8 mouse cellular contexts compared by ENCODE assay signal in the genomic region with DNA sequence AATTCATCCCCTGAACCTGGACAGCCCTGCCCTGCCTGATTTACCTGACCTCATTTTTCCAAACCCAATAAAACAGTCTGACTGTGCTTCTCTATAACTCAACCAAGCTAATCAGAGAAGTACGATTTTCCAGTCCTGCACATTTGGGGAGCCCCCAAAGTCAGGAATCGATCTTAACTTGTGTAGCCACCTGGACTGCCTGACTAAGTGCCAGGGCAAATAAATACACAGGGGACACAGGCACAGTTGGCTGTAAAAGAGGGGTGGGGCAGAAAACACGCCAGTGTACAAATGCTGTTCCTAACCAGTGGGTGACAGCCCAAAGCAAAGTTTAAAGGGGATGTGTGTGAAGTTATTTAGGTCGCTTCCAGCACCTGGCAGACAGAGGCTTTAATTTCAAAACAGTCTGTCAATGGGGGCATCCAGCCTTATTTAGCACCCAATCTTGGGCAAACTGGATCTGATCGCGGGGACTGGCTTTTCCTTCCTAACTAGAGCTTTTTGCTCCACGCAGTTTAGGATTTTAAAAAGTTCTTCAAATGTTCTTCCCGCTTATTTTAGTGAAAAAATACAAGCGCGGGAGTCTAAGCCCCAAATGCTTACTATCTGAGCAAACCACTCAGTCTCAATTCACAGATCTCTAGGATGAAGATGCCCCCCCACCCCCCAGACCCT. TPM values are rescaled to one million over a fixed set of nuclear protein-coding genes. Genes with fewer than 3 reads are reported as not detected.
DNase-seq lines count a peak whose midpoint lies in the region; ATAC-seq and TF ChIP-seq lines count a peak whose summit lies in the region.

No protein-coding gene starts in this region.

- no peak for TF ChIP-seq CTCF in gastrocnemius, adult 2 months (IDR thresholded peaks at IDR 0.05)
- TF ChIP-seq CTCF in CH12.LX (conservative IDR thresholded peaks at IDR 0.05 in 1 of 2, IDR thresholded peaks at IDR 0.05 in 1 of 2; ENCODE audit: low read depth in 2 of 2, low read length in 2 of 2): no peak
- no peak for TF ChIP-seq CTCF in small intestine, adult 2 months (IDR thresholded peaks at IDR 0.05; ENCODE audit: extremely low read depth, insufficient read length, insufficient replicate concordance, low read depth, low read length)

- peak overlapping the region; percentile 39 for H3K4me2 ChIP-seq in CH12.LX (ENCODE audit: insufficient read depth, low read depth, poor library complexity, severe bottlenecking)
- peak overlapping the region; percentile 74 for H3K4me2 ChIP-seq in forebrain, embryonic 11.5 days (ENCODE audit: low read depth, low read length, severe bottlenecking)
- H3K4me2 ChIP-seq in limb, embryonic 11.5 days (ENCODE audit: low read depth, severe bottlenecking): peak overlapping the region; percentile 79

- no peak for TF ChIP-seq RAD21 in CH12.LX (IDR thresholded peaks at IDR 0.05; ENCODE audit: low read depth, low read length)

- H3K27me3 ChIP-seq in CH12.LX (replicated peaks): peaks cover under 1% of the 10 kb centered on the region
- no peaks in the 10 kb centered on the region for H3K27me3 ChIP-seq in forebrain, embryonic 11.5 days (ENCODE audit: control insufficient read depth, insufficient read depth, low read length)
- H3K27me3 ChIP-seq in limb, embryonic 11.5 days (ENCODE audit: control insufficient read depth, insufficient read depth, low read length): no peaks in the 10 kb centered on the region
- no peaks in the 10 kb centered on the region for H3K27me3 ChIP-seq in small intestine, adult 2 months (ENCODE audit: control insufficient read depth, insufficient read depth, low read length)

- TF ChIP-seq POLR2A in CH12.LX (IDR thresholded peaks at IDR 0.05; ENCODE audit: low read depth, low read length): no peak
- TF ChIP-seq POLR2A in small intestine, adult 2 months (IDR thresholded peaks at IDR 0.05; ENCODE audit: low read depth, low read length): no peak

- H3K9ac ChIP-seq in CH12.LX (ENCODE audit: insufficient read depth, low read depth): peak overlapping the region; percentile 85
- H3K9ac ChIP-seq in forebrain, embryonic 11.5 days (ENCODE audit: low read length): peak overlapping the region; percentile 77
- H3K9ac ChIP-seq in limb, embryonic 11.5 days (ENCODE audit: low read length): peak overlapping the region; percentile 68

- H3K4me1 ChIP-seq in CH12.LX (ENCODE audit: control insufficient read depth in 1 of 2, insufficient read depth in 2 of 2): peaks cover 5 to 32% of the 10 kb centered on the region in 2 experiments; a peak in 3 of 4 replicates
- H3K4me1 ChIP-seq in forebrain, embryonic 11.5 days (replicated peaks; ENCODE audit: control insufficient read depth, insufficient read depth, low read length): peaks cover 3% of the 10 kb centered on the region; the same call in 1 of the 2 replicates
- H3K4me1 ChIP-seq in limb, embryonic 11.5 days (ENCODE audit: control insufficient read depth, insufficient read depth, low read length): peaks cover 5% of the 10 kb centered on the region
- peaks cover 6% of the 10 kb centered on the region; the same call in 1 of the 2 replicates for H3K4me1 ChIP-seq in small intestine, adult 2 months (ENCODE audit: control insufficient read depth, insufficient read depth, insufficient read length, low read length)

- intact Hi-C loops in gastrocnemius, adult 2 months (cut with DNase I): loop anchor here (10.0 kb wide), 1 partner anchor 914 kb away; a partner anchor contains a TSS

- no peak for TF ChIP-seq EP300 in CH12.LX (IDR thresholded peaks at IDR 0.05; ENCODE audit: low read length)

- no peak for DNase-seq in gastrocnemius, adult 2 months
- DNase-seq in gastrocnemius, postnatal 25 days: no peak
- peak; percentile 55 for DNase-seq in CH12.LX (ENCODE audit: extremely low read depth)
- no peak for DNase-seq in forebrain, embryonic 11.5 days (ENCODE audit: low spot score)
- no peak for DNase-seq in limb, embryonic 11.5 days (ENCODE audit: low spot score)
- DNase-seq in T-cell, adult 2 months (ENCODE audit: low spot score): no peak
- no peak for DNase-seq in yolk sac, embryonic 10.5 days (ENCODE audit: low spot score)

- dilution Hi-C loops in CH12.LX (cut with MboI; ENCODE audit: extremely low pct_ligation_motif_present, extremely low pct_unique_long_range_greater_than_20kb, low sequenced_read_pairs): no loop called here

- peaks cover 46% of the 10 kb centered on the region for H3K79me2 ChIP-seq in CH12.LX (replicated peaks; ENCODE audit: control insufficient read depth, extremely low read depth, insufficient read depth, poor library complexity, severe bottlenecking)

- peak overlapping the region; percentile 93 for H3K27ac ChIP-seq in gastrocnemius, adult 2 months
- H3K27ac ChIP-seq in CH12.LX (ENCODE audit: insufficient read depth, low read depth): no peak overlapping the region
- H3K27ac ChIP-seq in forebrain, embryonic 11.5 days (ENCODE audit: low read depth, low read length): no peak overlapping the region
- 0 out of 2 replicates have a peak overlapping the region, but pooled peaks have one; percentile 30 for H3K27ac ChIP-seq in limb, embryonic 11.5 days (replicated peaks; ENCODE audit: low read depth, low read length)
- H3K27ac ChIP-seq in small intestine, adult 2 months (ENCODE audit: insufficient read depth, low read depth, low read length): peak overlapping the region; percentile 59

- no peaks in the 10 kb centered on the region for H3K9me3 ChIP-seq in CH12.LX (replicated peaks; ENCODE audit: low read length)
- no peaks in the 10 kb centered on the region for H3K9me3 ChIP-seq in forebrain, embryonic 11.5 days (ENCODE audit: control insufficient read depth, low read length)
- no peaks in the 10 kb centered on the region for H3K9me3 ChIP-seq in limb, embryonic 11.5 days (ENCODE audit: control insufficient read depth, low read length)

- WGBS in forebrain, embryonic 11.5 days: 8% methylated on average over 10 of the region's 10 CpGs
- 6% methylated on average over 10 of the region's 10 CpGs for WGBS in limb, embryonic 11.5 days
- under 1% methylated on average over 10 of the region's 10 CpGs for WGBS in small intestine, adult 2 months

- ATAC-seq in forebrain, embryonic 11.5 days (replicated peaks; ENCODE audit: low FRiP score): no peak
- ATAC-seq in limb, embryonic 11.5 days (ENCODE audit: insufficient number of reproducible peaks, low FRiP score, low TSS enrichment, low read depth): no peak

- peaks cover 28 to 40% of the 10 kb centered on the region in 2 experiments for H3K36me3 ChIP-seq in CH12.LX (replicated peaks in 1 of 2; ENCODE audit: control insufficient read depth in 1 of 2, insufficient read depth in 1 of 2, low read length in 1 of 2)
- H3K36me3 ChIP-seq in forebrain, embryonic 11.5 days (ENCODE audit: control insufficient read depth, insufficient read depth, low read length): no peaks in the 10 kb centered on the region; the same call in 1 of the 2 replicates
- H3K36me3 ChIP-seq in limb, embryonic 11.5 days (ENCODE audit: control insufficient read depth, insufficient read depth, low read length): peaks cover 3% of the 10 kb centered on the region; the same call in 1 of the 2 replicates
- peaks cover 11% of the 10 kb centered on the region for H3K36me3 ChIP-seq in small intestine, adult 2 months (ENCODE audit: control insufficient read depth, insufficient read depth, low read length)

- peak overlapping the region; percentile 92 for H3K4me3 ChIP-seq in gastrocnemius, adult 2 months
- peak overlapping the region; percentile 77 to 97 (median 80) for H3K4me3 ChIP-seq in CH12.LX (replicated peaks in 1 of 3; ENCODE audit: low read depth in 2 of 3, low read length in 2 of 3, poor library complexity in 1 of 3)
- peak overlapping the region; percentile 78 for H3K4me3 ChIP-seq in forebrain, embryonic 11.5 days (ENCODE audit: low read depth, low read length)
- peak overlapping the region; percentile 78 for H3K4me3 ChIP-seq in limb, embryonic 11.5 days (ENCODE audit: low read depth, low read length)
- peak overlapping the region; percentile 96 for H3K4me3 ChIP-seq in small intestine, adult 2 months (ENCODE audit: low read depth, low read length)

- in situ Hi-C loops in CH12.LX (cut with MboI; ENCODE audit: low pct_ligation_motif_present, low pct_unique_long_range_greater_than_20kb, low sequenced_read_pairs): loop anchor here (25.0 kb wide), 1 partner anchor 912 kb away; a partner anchor contains a TSS

TF ChIP-seq in CH12.LX, 34 proteins besides CTCF, POLR2A, EP300 and RAD21:
- peak; percentile 55 for TF ChIP-seq MXI1 (IDR thresholded peaks at IDR 0.05; ENCODE audit: low read depth, low read length)
- TF ChIP-seq ZMIZ1 (IDR thresholded peaks at IDR 0.05; ENCODE audit: low read depth, low read length): 0 out of 2 replicates have a peak, but pooled peaks have one; percentile 16
- TF ChIP-seq ZKSCAN1 (IDR thresholded peaks at IDR 0.05; ENCODE audit: borderline replicate concordance, low read depth, low read length): no peak
- peak; percentile 62; the same call in 1 of the 2 replicates for TF ChIP-seq CHD1 (IDR thresholded peaks at IDR 0.05; ENCODE audit: low read depth, low read length)
- peak; percentile 75 for TF ChIP-seq SIN3A (IDR thresholded peaks at IDR 0.05; ENCODE audit: low read length)
- no peak for TF ChIP-seq HCFC1 (IDR thresholded peaks at IDR 0.05; ENCODE audit: low read depth, low read length)
- TF ChIP-seq MAZ (IDR thresholded peaks at IDR 0.05; ENCODE audit: low read depth, low read length): peak; percentile 33; the same call in 1 of the 2 replicates
- no peak for TF ChIP-seq E2F4 (IDR thresholded peaks at IDR 0.05; ENCODE audit: insufficient replicate concordance, low read depth, low read length)
- TF ChIP-seq MAX (IDR thresholded peaks at IDR 0.05; ENCODE audit: low read length): peak; percentile 38; the same call in 1 of the 2 replicates
TF ChIP-seq in CH12.LX: peak in this region for 6.

RNA-seq across cellular contexts. Expression of a gene that starts 0.7 kb away (rescaled TPM):
- 10 to 100 TPM; 29.2 to 36.3 TPM for total RNA-seq in gastrocnemius, adult 2 months (2021)
- total RNA-seq in gastrocnemius, postnatal 25 days (2021): 10 to 100 TPM; 27.0 to 32.9 TPM
- total RNA-seq in CH12.LX (2012; rRNA removed) (107 and 114 TPM in 2 replicates), CH12.LX (2014; rRNA removed) (217 and 256 TPM in 2 replicates)
- polyA plus RNA-seq in CH12.LX (2012; ENCODE audit: insufficient read length, low read depth): 189 and 214 TPM in 2 replicates
- polyA plus RNA-seq in forebrain, embryonic 11.5 days (2014; fragmentation: Nextera tagmentation; extraction: Ambion mirVana): 86.2 and 108 TPM in 2 replicates
- 84.8 and 89.8 TPM in 2 replicates for polyA plus RNA-seq in limb, embryonic 11.5 days (2014; fragmentation: Nextera tagmentation; extraction: Ambion mirVana)
- 6.4 and 9.8 TPM in 2 replicates for polyA plus RNA-seq in small intestine, adult 2 months (2012; rRNA removed)

Comparison
In these comparisons a context has a peak if more than half of its experiments do, and no peak if none do; other contexts are left out.
1. H3K27ac ChIP-seq: peak in gastrocnemius, adult 2 months (single experiment), limb, embryonic 11.5 days (single experiment) and small intestine, adult 2 months (single experiment); none in CH12.LX (single experiment) and forebrain, embryonic 11.5 days (single experiment).
2. Peak in every context shown above with its lines, with median percentiles within 50 percentile points of each other: H3K4me3 ChIP-seq, H3K4me2 ChIP-seq and H3K9ac ChIP-seq.